Mouse (Mus musculus): ENCODE results near the gene Mthfs.
"Not testable (repeated sequence)": the region's sequence is repeated elsewhere in the genome, so short reads cannot be mapped to it uniquely, and the experiment has no call there.

DNA sequence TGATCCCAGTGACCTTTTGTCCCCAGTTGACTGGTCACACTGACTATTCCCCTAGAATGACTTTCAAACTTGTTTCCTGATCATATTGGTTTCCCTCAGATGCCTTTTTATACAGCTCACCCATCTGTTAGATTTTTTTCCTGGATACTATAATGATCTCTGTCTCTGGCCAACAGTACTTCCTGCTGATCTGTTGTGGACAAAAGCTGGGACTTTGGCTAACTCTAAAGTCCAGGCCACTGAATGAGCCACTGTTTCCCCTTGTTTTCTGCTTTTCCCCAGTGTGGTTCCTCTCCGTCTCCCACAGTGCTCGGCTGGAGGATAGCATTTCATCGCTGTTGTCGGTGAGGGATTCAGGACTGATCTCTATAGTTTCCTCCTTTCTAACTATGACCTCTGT lies 7.7 kb downstream of the Mthfs start:
- not testable (repeated sequence) for TF ChIP-seq CTCF (IDR thresholded peaks at IDR 0.05; ENCODE audit: borderline replicate concordance, insufficient read depth, low read depth, low read length); POLR2A (IDR thresholded peaks at IDR 0.05; ENCODE audit: borderline replicate concordance, insufficient read depth, low read length)
